Mouse (Mus musculus) spleen, postnatal 10 days (tissue): Measurements from ENCODE around the gene Pcna.

Experiments
- DNase-seq, 2 experiments: peaks; one replicate each; pipeline ENCODE4 v3.0.0; 2021 to 2022; ENCODE audit warnings: low spot score in 2 of 2

Pcna gene

DNA sequence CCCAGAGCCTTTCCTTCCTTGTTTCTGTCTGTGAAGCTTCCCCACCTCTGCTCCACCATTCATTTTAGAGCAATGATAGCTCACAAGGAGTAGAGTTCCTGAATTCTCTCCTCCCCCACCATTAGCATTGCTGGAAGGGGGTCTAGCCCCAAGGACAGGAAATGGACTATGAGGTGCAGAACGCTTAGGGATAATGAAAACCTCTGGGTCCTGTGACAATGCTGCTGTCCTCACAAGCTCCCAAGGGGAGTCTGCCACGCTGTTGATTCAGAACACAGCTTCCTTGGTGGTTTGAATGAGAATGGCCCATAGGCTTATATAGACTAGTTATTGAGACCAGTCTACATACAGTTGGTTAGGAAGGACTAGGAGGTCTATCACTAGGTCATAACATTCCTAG lies 17.8 kb downstream of the Pcna start:
- no peak for DNase-seq

- no peak for DNase-seq
Observed at GRCm38 (mm10) chr2:132233985-132234765, 18.9 kb downstream of the Pcna start.

GRCm38 (mm10) chr2:132232413-132232945 lies 20.6 kb downstream of the Pcna start:
- DNase-seq: no peak

DNA sequence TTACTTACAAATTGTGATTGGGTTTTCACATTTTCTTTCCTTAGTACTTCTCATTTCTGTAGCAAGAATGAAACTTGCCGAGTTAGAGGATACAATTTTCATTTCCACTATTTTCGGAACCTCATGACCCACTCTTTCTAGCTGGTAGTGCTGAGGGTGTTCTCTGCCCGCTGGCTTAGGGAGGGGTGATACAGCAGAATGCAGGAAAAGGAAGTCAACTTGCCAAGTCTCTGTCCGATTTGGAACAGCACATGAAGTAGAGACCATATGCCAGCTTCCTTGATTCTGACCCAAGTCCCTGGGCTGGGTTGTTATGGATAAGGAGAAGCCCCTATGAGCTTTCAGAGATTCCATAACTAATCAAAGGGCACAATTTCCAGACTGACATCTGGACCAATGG lies 28.8 kb downstream of the Pcna start:
- DNase-seq: no peak

GRCm38 (mm10) chr2:132221611-132222073 lies 31.5 kb downstream of the Pcna start:
- DNase-seq: no peak

DNA sequence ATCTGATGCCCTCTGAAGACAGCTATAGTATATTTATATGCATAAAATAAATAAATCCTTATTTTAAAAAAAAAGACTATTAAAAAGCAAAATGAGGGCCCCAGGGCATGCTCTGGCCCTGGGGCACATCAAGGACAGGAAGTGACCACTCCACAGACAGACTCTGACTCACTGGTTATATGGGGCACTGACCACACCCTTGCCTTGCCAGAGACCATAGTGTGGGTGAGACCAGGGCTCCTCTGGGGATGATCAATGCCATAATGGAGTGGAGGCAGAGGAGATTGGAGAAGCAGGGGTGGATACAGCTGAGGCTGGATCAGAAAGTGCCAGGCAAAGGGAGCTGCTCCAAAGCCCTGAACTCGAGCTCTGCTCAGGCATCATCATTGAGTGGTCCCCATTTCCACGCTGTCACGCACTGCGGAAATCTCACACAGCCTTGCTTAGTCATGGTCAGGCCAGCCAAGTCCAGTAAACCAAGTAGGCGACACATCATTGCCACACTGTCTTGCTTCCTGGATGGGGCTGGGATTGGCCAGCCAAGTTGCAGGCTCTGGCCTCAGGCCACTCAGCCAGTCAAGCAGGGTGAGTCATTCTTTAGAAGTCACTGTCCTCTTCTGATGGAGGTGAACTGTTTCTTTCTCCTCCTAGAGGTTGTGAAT lies 41.0 kb downstream of the Pcna start:
- DNase-seq: no peak

DNA sequence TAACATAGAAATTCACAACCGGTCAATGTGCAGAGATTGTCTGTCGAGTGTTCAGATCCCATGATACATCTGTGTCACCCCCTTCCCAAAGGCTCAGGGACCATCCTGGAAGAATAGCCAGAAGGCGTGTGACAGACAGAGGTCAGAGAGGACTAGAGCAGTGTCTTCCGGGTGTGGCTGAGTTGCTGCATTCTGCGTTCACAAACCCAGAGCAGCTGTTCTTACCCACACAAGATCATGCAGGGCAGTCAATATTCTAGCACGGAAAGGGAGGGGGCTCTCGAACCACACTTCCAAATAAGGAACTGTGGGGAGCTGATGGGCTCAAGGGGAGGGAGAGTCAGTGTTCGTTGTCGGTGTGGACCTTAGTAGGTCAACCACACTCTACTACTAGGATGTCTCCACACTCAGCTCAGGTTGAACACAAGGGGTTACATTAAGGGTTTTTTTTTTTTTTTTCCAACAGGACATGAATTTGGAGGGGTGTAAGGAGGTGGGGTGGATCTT lies 42.3 kb downstream of the Pcna start:
- DNase-seq: no peak

GRCm38 (mm10) chr2:132208246-132208881 lies 44.8 kb downstream of the Pcna start:
- peak in 1 of 2 experiments; percentile 19 for DNase-seq

GRCm38 (mm10) chr2:132206316-132206881 lies 46.7 kb downstream of the Pcna start:
- no peak for DNase-seq

DNA sequence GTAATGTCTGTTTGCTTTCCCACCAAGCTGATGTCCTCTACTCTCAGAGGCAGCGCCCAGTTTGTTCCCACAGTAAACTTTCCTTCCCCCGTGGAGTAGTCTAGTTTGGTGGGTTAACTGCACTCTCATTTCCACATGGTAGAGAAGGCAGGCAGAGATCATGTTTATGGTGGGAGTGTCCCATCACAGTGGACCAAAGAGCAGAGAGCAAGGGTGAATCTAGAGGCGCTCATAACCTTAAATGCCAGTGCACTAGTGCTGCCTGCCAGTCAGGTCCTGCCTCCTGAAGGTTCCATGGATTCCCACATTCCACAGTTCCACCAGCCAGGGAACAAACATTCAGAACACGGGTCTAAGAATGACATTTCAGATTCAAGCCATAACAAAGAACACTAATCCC lies 47.6 kb downstream of the Pcna start:
- DNase-seq: no peak

DNA sequence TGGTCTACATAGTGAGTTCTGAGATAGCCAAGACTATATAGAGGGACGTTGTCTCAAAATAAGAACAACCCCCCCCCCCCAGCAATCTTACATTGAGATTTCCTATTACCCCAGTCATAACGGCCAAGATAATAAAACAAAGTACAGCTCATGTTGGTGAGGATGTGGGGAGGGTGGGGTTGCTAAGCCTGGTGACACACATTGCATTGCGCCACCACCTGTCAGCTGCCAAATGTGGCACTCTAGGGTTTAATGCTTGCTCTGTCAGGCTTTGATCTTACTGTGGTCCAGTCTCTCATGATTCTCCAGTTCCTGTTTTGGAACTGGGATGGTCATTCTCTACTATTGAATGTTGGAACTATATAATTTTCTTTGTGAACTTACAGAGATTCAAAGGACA lies 49.3 kb downstream of the Pcna start:
- DNase-seq: no peak

DNA sequence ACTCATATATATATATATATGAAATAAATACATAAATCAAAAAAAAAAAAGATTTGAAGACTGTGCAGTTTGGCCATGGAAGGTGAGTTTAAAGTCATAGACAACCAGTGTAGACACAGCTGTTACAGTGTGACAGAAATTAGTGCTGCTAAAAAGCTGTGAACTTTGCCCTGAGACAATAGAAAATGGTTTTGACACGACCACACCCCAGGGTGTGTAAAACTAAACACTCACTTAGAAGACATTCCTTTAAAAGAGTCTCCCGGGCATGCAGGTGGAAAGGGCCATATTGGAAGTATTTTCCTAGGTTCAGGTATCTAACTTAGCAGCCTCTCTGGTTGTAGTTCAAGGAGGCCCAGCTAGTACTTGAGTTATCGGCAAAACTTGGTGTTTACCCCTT lies 49.9 kb downstream of the Pcna start:
- DNase-seq: no peak
